Mouse (Mus musculus) frontal cortex, adult (tissue): ENCODE measurements around the gene 2210011C24Rik.
"Not testable (repeated sequence)": the region's sequence is repeated elsewhere in the genome, so short reads cannot be mapped to it uniquely, and the experiment has no call there.

Experiments
- ATAC-seq: cut with Nextera tagmentation; 2 replicates; pipeline ENCODE4 v1.9.2; 2017; ENCODE audit warnings: mild to moderate bottlenecking, moderate library complexity, mixed read lengths; ENCODE audit not compliant: low TSS enrichment

Gene 2210011C24Rik

GRCm38 (mm10) chr8:83995973-83996372 lies 16.0 kb downstream of the 2210011C24Rik start:
- no peak for ATAC-seq

- no peak for ATAC-seq
These were observed 17.9 kb downstream of the 2210011C24Rik start for GRCm38 (mm10) chr8:83994030-83994429.

GRCm38 (mm10) chr8:83992488-83992887 lies 19.5 kb downstream of the 2210011C24Rik start:
- ATAC-seq, result no peak

- ATAC-seq, result no peak
These were observed 21.8 kb downstream of the 2210011C24Rik start for GRCm38 (mm10) chr8:83990170-83990569.

GRCm38 (mm10) chr8:83989243-83989642 lies 22.7 kb downstream of the 2210011C24Rik start:
- ATAC-seq, result no peak

- ATAC-seq, result not testable (repeated sequence)
These were observed 28.7 kb downstream of the 2210011C24Rik start for GRCm38 (mm10) chr8:83983222-83983621.

GRCm38 (mm10) chr8:83982449-83982848 lies 29.5 kb downstream of the 2210011C24Rik start:
- no peak for ATAC-seq

GRCm38 (mm10) chr8:83981533-83981932 lies 30.4 kb downstream of the 2210011C24Rik start:
- ATAC-seq, result no peak

- no peak for ATAC-seq
These were observed 31.1 kb downstream of the 2210011C24Rik start for GRCm38 (mm10) chr8:83980845-83981244.

GRCm38 (mm10) chr8:83980250-83980649 lies 31.7 kb downstream of the 2210011C24Rik start:
- ATAC-seq, result no peak

- ATAC-seq, result no peak
These were observed 33.8 kb downstream of the 2210011C24Rik start for GRCm38 (mm10) chr8:83978200-83978599.

GRCm38 (mm10) chr8:83977646-83978045 lies 34.3 kb downstream of the 2210011C24Rik start:
- ATAC-seq, result no peak

GRCm38 (mm10) chr8:83976779-83977350 lies 35.1 kb downstream of the 2210011C24Rik start:
- no peak for ATAC-seq

GRCm38 (mm10) chr8:83976101-83976630 lies 35.8 kb downstream of the 2210011C24Rik start:
- no peak for ATAC-seq

GRCm38 (mm10) chr8:83974521-83974920 lies 37.5 kb downstream of the 2210011C24Rik start:
- no peak for ATAC-seq

- peak; percentile 6; the same call in 1 of the 2 replicates for ATAC-seq
These were observed 38.6 kb downstream of the 2210011C24Rik start for GRCm38 (mm10) chr8:83973161-83974031.

GRCm38 (mm10) chr8:83972150-83973120 lies 39.5 kb downstream of the 2210011C24Rik start, which contains the start of gene Prkaca:
Prkaca (plus strand) TSS chr8:83972993.
- ATAC-seq, result peak; percentile 99

- no peak for ATAC-seq
These were observed 40.3 kb downstream of the 2210011C24Rik start for GRCm38 (mm10) chr8:83971661-83972060.

- ATAC-seq, result no peak
These were observed 40.9 kb downstream of the 2210011C24Rik start for GRCm38 (mm10) chr8:83971121-83971520.

- no peak for ATAC-seq
These were observed 44.3 kb downstream of the 2210011C24Rik start for GRCm38 (mm10) chr8:83967701-83968100.

- no peak for ATAC-seq
These were observed 47.8 kb downstream of the 2210011C24Rik start for GRCm38 (mm10) chr8:83964015-83964765.
